Mouse (Mus musculus) liver, postnatal 0 days (tissue): ENCODE results near the gene Khdrbs2. TPM values are rescaled to one million over a fixed set of nuclear protein-coding genes. Genes with fewer than 3 reads are reported as not detected.
"Not testable (repeated sequence)": the region's sequence is repeated elsewhere in the genome, so short reads cannot be mapped to it uniquely, and the experiment has no call there.

Experiments used
- ATAC-seq: fragments of 200-750 bp; cut with Nextera tagmentation; 2 replicates; pipeline ENCODE4 v1.8.0; 2017; ENCODE audit warnings: mild to moderate bottlenecking, moderate library complexity
- DNase-seq: peaks from one replicate; pipeline ENCODE4 v3.0.0-alpha.2; 2016
- H3K27ac ChIP-seq: fragments of 300-500 bp; sonication (generic); 2 replicates; pipeline ENCODE4 v1.5.1; 2014; ENCODE audit warnings: antibody characterized with exemption, moderate library complexity, mild to moderate bottlenecking, low read depth
- H3K27me3 ChIP-seq: fragments of 300-500 bp; sonication (generic); 2 replicates; pipeline ENCODE4 v1.6.1; 2014; ENCODE audit warnings: low read length, control low read depth, mixed read lengths; ENCODE audit not compliant: insufficient read depth
- H3K36me3 ChIP-seq: fragments of 300-500 bp; sonication (generic); replicated peaks from 2 replicates; pipeline ENCODE4 v1.6.1; 2014; ENCODE audit warnings: mild to moderate bottlenecking, control low read depth, low read length, moderate library complexity, mixed read lengths; ENCODE audit not compliant: insufficient read depth
- H3K4me1 ChIP-seq: fragments of 300-500 bp; sonication (generic); 2 replicates; pipeline ENCODE4 v1.6.1; 2014; ENCODE audit warnings: antibody characterized with exemption, mild to moderate bottlenecking, control low read depth; ENCODE audit not compliant: insufficient read depth
- H3K4me2 ChIP-seq: fragments of 300-500 bp; sonication (generic); 2 replicates; pipeline ENCODE4 v1.6.1; 2014; ENCODE audit warnings: low read depth, mild to moderate bottlenecking, low read length, moderate library complexity, mixed read lengths
- H3K4me3 ChIP-seq: fragments of 300-500 bp; sonication (generic); 2 replicates; pipeline ENCODE4 v1.5.1; 2014; ENCODE audit warnings: low read depth, low read length
- H3K9ac ChIP-seq: fragments of 300-500 bp; sonication (generic); replicated peaks from 2 replicates; pipeline ENCODE4 v1.6.1; 2014; ENCODE audit warnings: mild to moderate bottlenecking, moderate library complexity
- H3K9me3 ChIP-seq: fragments of 300-500 bp; sonication (generic); 2 replicates; pipeline ENCODE4 v1.6.1; 2016; ENCODE audit warnings: mild to moderate bottlenecking, control low read depth, low read length, mixed read lengths
- CTCF ChIP-seq: sonication (generic); IDR thresholded peaks from 2 replicates; pipeline ENCODE4 v1.5.1; 2016; ENCODE audit warnings: antibody characterized with exemption, low read depth
- EP300 ChIP-seq: IDR thresholded peaks from 2 replicates; pipeline ENCODE4 v1.6.1; 2016; ENCODE audit warnings: antibody characterized with exemption, low read depth, mild to moderate bottlenecking
- WGBS: fragments of 180-500 bp; shearing (Covaris S2); extraction: QIAGEN DNeasy Blood & Tissue Kit; methylation state at CpG from one replicate; pipeline ENCODE4 v1.1.7; 2014; ENCODE audit not compliant: insufficient replicate concordance; 5-methylcytosine and 5-hydroxymethylcytosine counted together
- polyA plus RNA-seq: library from polyadenylated mRNA; unstranded; fragments of >200 nt; fragmentation: Nextera tagmentation; extraction: Ambion mirVana; gene quantifications from 2 replicates; pipeline ENCODE4 v1.2.1, GENCODE M21; 2015

Khdrbs2 gene
- polyA plus RNA-seq, 1 experiment from 2014 or later, result not detected

GRCm38 (mm10) chr1:32503381-32503780 is 330.9 kb downstream of the Khdrbs2 start:
- WGBS, result 85% methylated on average over 6 of the region's 6 CpGs
- H3K4me2 ChIP-seq, result no peak overlapping the region

GRCm38 (mm10) chr1:32547194-32547593 is 374.7 kb downstream of the Khdrbs2 start, which contains the start of gene Gm5415:
TSS of gene Gm5415 (minus strand) at chr1:32547294.
- H3K9ac ChIP-seq, DNase-seq, ATAC-seq, H3K36me3 ChIP-seq, H3K4me1 ChIP-seq, H3K9me3 ChIP-seq, H3K4me2 ChIP-seq, H3K27me3 ChIP-seq, H3K27ac ChIP-seq, H3K4me3 ChIP-seq: not testable (repeated sequence)
- 53% methylated on average over 2 of the region's 7 CpGs for WGBS

More at GRCm38 (mm10) chr1:32503381-32503780, 330.9 kb downstream of the Khdrbs2 start:
- H3K36me3 ChIP-seq, result no peaks in the 10 kb centered on the region
- no peak for ATAC-seq
- H3K9me3 ChIP-seq, result no peaks in the 10 kb centered on the region
- H3K27ac ChIP-seq, result no peak overlapping the region
- TF ChIP-seq CTCF, result no peak
- TF ChIP-seq EP300, result no peak
- DNase-seq, result no peak
- no peak overlapping the region for H3K9ac ChIP-seq
- no peaks in the 10 kb centered on the region for H3K27me3 ChIP-seq
- H3K4me3 ChIP-seq, result no peak overlapping the region
- no peaks in the 10 kb centered on the region for H3K4me1 ChIP-seq

- DNase-seq (no peak), ATAC-seq (no peak)
- 80% methylated on average over 3 of the region's 3 CpGs for WGBS
- Histone ChIP-seq H3K36me3 (no peaks in the 10 kb centered on the region), H3K27ac (no peak overlapping the region), H3K9ac (no peak overlapping the region), H3K9me3 (no peaks in the 10 kb centered on the region), H3K4me1 (no peaks in the 10 kb centered on the region), H3K4me2 (no peak overlapping the region), H3K4me3 (no peak overlapping the region), H3K27me3 (no peaks in the 10 kb centered on the region)
- no peak for TF ChIP-seq EP300
- no peak for TF ChIP-seq CTCF
These were observed 380.9 kb downstream of the Khdrbs2 start for GRCm38 (mm10) chr1:32553459-32553858.

- no peak for ATAC-seq
- no peaks in the 10 kb centered on the region for H3K4me1 ChIP-seq
- H3K4me2 ChIP-seq, result no peak overlapping the region
- no peak for TF ChIP-seq EP300
- no peak for TF ChIP-seq CTCF
- no peak overlapping the region for H3K27ac ChIP-seq
- H3K9me3 ChIP-seq, result no peaks in the 10 kb centered on the region
- no peaks in the 10 kb centered on the region for H3K36me3 ChIP-seq
- H3K4me3 ChIP-seq, result no peak overlapping the region
- no peak overlapping the region for H3K9ac ChIP-seq
- WGBS, result 53% methylated on average over 4 of the region's 4 CpGs
- DNase-seq, result no peak
- no peaks in the 10 kb centered on the region for H3K27me3 ChIP-seq
These were observed 381.4 kb downstream of the Khdrbs2 start for GRCm38 (mm10) chr1:32553925-32554324.

GRCm38 (mm10) chr1:32568901-32569300 is 396.4 kb downstream of the Khdrbs2 start:
- Histone ChIP-seq H3K36me3 (no peaks in the 10 kb centered on the region), H3K4me3 (no peak overlapping the region), H3K27ac (no peak overlapping the region), H3K9me3 (no peaks in the 10 kb centered on the region), H3K4me2 (no peak overlapping the region), H3K9ac (no peak overlapping the region), H3K27me3 (no peaks in the 10 kb centered on the region), H3K4me1 (no peaks in the 10 kb centered on the region)
- no peak for ATAC-seq
- WGBS, result 81% methylated on average over 2 of the region's 2 CpGs
- TF ChIP-seq CTCF (no peak), EP300 (no peak)
- DNase-seq, result no peak

- TF ChIP-seq EP300 (no peak), CTCF (no peak)
- DNase-seq (no peak), ATAC-seq (no peak)
- Histone ChIP-seq H3K9ac (no peak overlapping the region), H3K9me3 (no peaks in the 10 kb centered on the region), H3K27ac (no peak overlapping the region), H3K4me2 (no peak overlapping the region), H3K27me3 (no peaks in the 10 kb centered on the region), H3K36me3 (no peaks in the 10 kb centered on the region), H3K4me3 (no peak overlapping the region), H3K4me1 (no peaks in the 10 kb centered on the region)
- 82% methylated on average over 1 of the region's 1 CpGs for WGBS
These were observed 453.5 kb downstream of the Khdrbs2 start for GRCm38 (mm10) chr1:32626060-32626459.
